ENCODE assay signal across 10 mouse cellular contexts in genomic region chr2:103784621-103785020, GRCm38 (mm10). TPM values are rescaled to one million over a fixed set of nuclear protein-coding genes. Genes with fewer than 3 reads are reported as not detected.
DNase-seq lines count a peak whose midpoint lies in the region; ATAC-seq and TF ChIP-seq lines count a peak whose summit lies in the region.
"Had no signal": no experiment of that assay in that cellular context is flagged by ENCODE, and none has a peak within 500 bp of the region (broad histone marks: within the 10 kb centered on the region; RNA-seq: fewer than 3 reads in every experiment).

No protein-coding gene starts in this region.

- H3K9ac ChIP-seq in lung, embryonic 14.5 days, result no peak overlapping the region
- no peak overlapping the region for H3K9ac ChIP-seq in liver, embryonic 14.5 days (replicated peaks)
- H3K9ac ChIP-seq: embryonic facial prominence, embryonic 13.5 days had no signal

- peak; percentile 24 for DNase-seq in embryo, embryonic 10.5 days (ENCODE audit: low spot score)
- no peak for DNase-seq in embryo, embryonic 9.5 days (ENCODE audit: extremely low spot score)
- peak; percentile 50 for DNase-seq in lung, embryonic 14.5 days
- no peak for DNase-seq in lung, adult 18-20 months
- peak in 1 of 3 experiments; percentile 40 for DNase-seq in liver, embryonic 14.5 days (ENCODE audit: low read depth in 3 of 3, low spot score in 3 of 3)
- DNase-seq in thymus, postnatal 14 days, result peak; percentile 44
- no peak for DNase-seq in layer of hippocampus, adult 8-10 months (ENCODE audit: low spot score in 2 of 2)
- no peak for DNase-seq in gastrocnemius, adult 8-10 months (ENCODE audit: low spot score in 2 of 2)

- peaks cover 67% of the 10 kb centered on the region for H3K36me3 ChIP-seq in lung, embryonic 14.5 days (ENCODE audit: insufficient read depth)
- peaks cover 33% of the 10 kb centered on the region for H3K36me3 ChIP-seq in liver, embryonic 14.5 days (replicated peaks; ENCODE audit: control insufficient read depth, insufficient read depth, low read depth)

- WGBS in lung, embryonic 14.5 days, result 84% methylated on average over 4 of the region's 4 CpGs
- WGBS in liver, embryonic 14.5 days (ENCODE audit: insufficient replicate concordance), result 77% methylated on average over 4 of the region's 4 CpGs

- no peaks in the 10 kb centered on the region for H3K9me3 ChIP-seq in lung, embryonic 14.5 days (ENCODE audit: low read depth, low read length)
- H3K9me3 ChIP-seq in liver, embryonic 14.5 days (ENCODE audit: control insufficient read depth, low read length), result no peaks in the 10 kb centered on the region
- H3K9me3 ChIP-seq: embryonic facial prominence, embryonic 13.5 days had no signal

- H3K4me2 ChIP-seq in lung, embryonic 14.5 days, result no peak overlapping the region
- H3K4me2 ChIP-seq in liver, embryonic 14.5 days (ENCODE audit: low read depth), result no peak overlapping the region
- H3K4me2 ChIP-seq: embryonic facial prominence, embryonic 13.5 days had no signal

- no peaks in the 10 kb centered on the region for H3K27me3 ChIP-seq in lung, embryonic 14.5 days (ENCODE audit: insufficient read depth, low read length)
- no peaks in the 10 kb centered on the region for H3K27me3 ChIP-seq in liver, embryonic 14.5 days (ENCODE audit: control insufficient read depth, insufficient read depth, low read length)
- H3K27me3 ChIP-seq: embryonic facial prominence, embryonic 13.5 days had no signal

- no peak overlapping the region for H3K4me3 ChIP-seq in lung, embryonic 14.5 days (ENCODE audit: low read depth, low read length)
- no peak overlapping the region for H3K4me3 ChIP-seq in liver, embryonic 14.5 days (ENCODE audit: insufficient read depth in 1 of 2, low read depth in 2 of 2, low read length in 2 of 2)
- H3K4me3 ChIP-seq: embryonic facial prominence, embryonic 13.5 days; myocyte had no signal

- no peak overlapping the region for H3K27ac ChIP-seq in lung, embryonic 14.5 days (ENCODE audit: low read depth)
- no peak overlapping the region for H3K27ac ChIP-seq in liver, embryonic 14.5 days
- H3K27ac ChIP-seq: embryonic facial prominence, embryonic 13.5 days had no signal

- H3K4me1 ChIP-seq in lung, embryonic 14.5 days (ENCODE audit: insufficient read depth), result no peaks in the 10 kb centered on the region
- H3K4me1 ChIP-seq in liver, embryonic 14.5 days (replicated peaks; ENCODE audit: control insufficient read depth in 2 of 2, insufficient read depth in 2 of 2, low read length in 1 of 2), result no peaks in the 10 kb centered on the region

- TF ChIP-seq EP300 in liver, embryonic 14.5 days (IDR thresholded peaks at IDR 0.05; ENCODE audit: low read depth), result no peak

- no peak for ATAC-seq in lung, embryonic 14.5 days (ENCODE audit: insufficient read depth)
- ATAC-seq in liver, embryonic 14.5 days (ENCODE audit: insufficient read depth), result no peak

- TF ChIP-seq CTCF in lung, embryonic 14.5 days (IDR thresholded peaks at IDR 0.05; ENCODE audit: low read depth), result peak; percentile 54
- peak; percentile 78 for TF ChIP-seq CTCF in liver, embryonic 14.5 days (IDR thresholded peaks at IDR 0.05; ENCODE audit: low read depth)

RNA-seq across cellular contexts. Expression of gene Caprin1, which starts 12.8 kb away (rescaled TPM):
- polyA plus RNA-seq in lung, embryonic 14.5 days (2014; fragmentation: Nextera tagmentation; extraction: Ambion mirVana), result 427 and 438 TPM in 2 replicates
- polyA plus RNA-seq in liver, embryonic 14.5 days (2012; rRNA removed), result 53.8 and 71.3 TPM in 2 replicates
- polyA plus RNA-seq in liver, embryonic 14.5 days (2014; fragmentation: Nextera tagmentation; extraction: Ambion mirVana), result 118 and 134 TPM in 2 replicates
- total RNA-seq in layer of hippocampus, adult 8-10 months (2022), result 100 to 1,000 TPM; 280 to 296 (median 288) TPM
- total RNA-seq in gastrocnemius, adult 8-10 months (2022), result 10 to 100 TPM; 75.5 to 94.5 (median 78.7) TPM

RNA-seq across cellular contexts. Expression of gene Nat10, which starts 23.6 kb away (rescaled TPM):
- polyA plus RNA-seq in lung, embryonic 14.5 days (2014; fragmentation: Nextera tagmentation; extraction: Ambion mirVana), result 31.7 and 35.6 TPM in 2 replicates
- 20.5 and 21.7 TPM in 2 replicates for polyA plus RNA-seq in liver, embryonic 14.5 days (2012; rRNA removed)
- polyA plus RNA-seq in liver, embryonic 14.5 days (2014; fragmentation: Nextera tagmentation; extraction: Ambion mirVana), result 9.1 and 12.9 TPM in 2 replicates
- 10 to 100 TPM; 34.9 to 45.8 (median 37.0) TPM for total RNA-seq in layer of hippocampus, adult 8-10 months (2022)
- total RNA-seq in gastrocnemius, adult 8-10 months (2022), result 10 to 100 TPM; 13.7 to 16.7 (median 14.6) TPM

Comparison
In these comparisons a context has a peak if more than half of its experiments do, and no peak if none do; other contexts are left out.
1. DNase-seq: peak in embryo, embryonic 10.5 days (single experiment), lung, embryonic 14.5 days (single experiment) and thymus, postnatal 14 days (single experiment); none in embryo, embryonic 9.5 days (single experiment), lung, adult 18-20 months (0 of 2), layer of hippocampus, adult 8-10 months (0 of 2) and gastrocnemius, adult 8-10 months (0 of 2).